8 mouse cellular contexts compared by ENCODE assay signal in genomic region chr6:11925496-11926041, GRCm38 (mm10). TPM values are rescaled to one million over a fixed set of nuclear protein-coding genes. Genes with fewer than 3 reads are reported as not detected.
DNase-seq lines count a peak whose midpoint lies in the region; ATAC-seq lines count a peak whose summit lies in the region.

No protein-coding gene starts in this region.

- H3K27me3 ChIP-seq in embryonic facial prominence, embryonic 14.5 days (replicated peaks; ENCODE audit: control insufficient read depth, insufficient read depth, low read length), result no peaks in the 10 kb centered on the region
- H3K27me3 ChIP-seq in kidney, embryonic 14.5 days (ENCODE audit: control insufficient read depth, insufficient read depth, low read length), result no peaks in the 10 kb centered on the region
- no peaks in the 10 kb centered on the region for H3K27me3 ChIP-seq in limb, embryonic 15.5 days
- no peaks in the 10 kb centered on the region for H3K27me3 ChIP-seq in splenic B cell, adult 2 months (ENCODE audit: control insufficient read depth, insufficient read depth, low read length, poor library complexity, severe bottlenecking)

- H3K4me1 ChIP-seq in embryonic facial prominence, embryonic 14.5 days (ENCODE audit: control insufficient read depth, insufficient read depth, low read length), result peaks cover 14% of the 10 kb centered on the region
- peaks cover 12% of the 10 kb centered on the region for H3K4me1 ChIP-seq in kidney, embryonic 14.5 days (ENCODE audit: control insufficient read depth, insufficient read depth, low read length)
- H3K4me1 ChIP-seq in limb, embryonic 15.5 days, result peaks cover 12% of the 10 kb centered on the region

- no peaks in the 10 kb centered on the region for H3K9me3 ChIP-seq in embryonic facial prominence, embryonic 14.5 days (ENCODE audit: control insufficient read depth, low read length)
- no peaks in the 10 kb centered on the region for H3K9me3 ChIP-seq in kidney, embryonic 14.5 days (ENCODE audit: control insufficient read depth, low read length)
- H3K9me3 ChIP-seq in limb, embryonic 15.5 days, result no peaks in the 10 kb centered on the region

- H3K27ac ChIP-seq in embryonic facial prominence, embryonic 14.5 days (replicated peaks; ENCODE audit: low read depth, low read length), result peak overlapping the region; percentile 99
- H3K27ac ChIP-seq in kidney, embryonic 14.5 days (ENCODE audit: low read depth, low read length), result peak overlapping the region; percentile 98
- H3K27ac ChIP-seq in limb, embryonic 15.5 days, result peak overlapping the region; percentile 96

- peak; percentile 96 for ATAC-seq in embryonic facial prominence, embryonic 14.5 days (ENCODE audit: low read depth)
- peak; percentile 94 for ATAC-seq in kidney, embryonic 14.5 days (ENCODE audit: low FRiP score, low TSS enrichment)
- peak; percentile 89 for ATAC-seq in limb, embryonic 15.5 days (ENCODE audit: insufficient number of reproducible peaks, low FRiP score, low TSS enrichment, low read depth)

- H3K4me2 ChIP-seq in embryonic facial prominence, embryonic 14.5 days (ENCODE audit: low read depth, low read length), result peak overlapping the region; percentile 57
- H3K4me2 ChIP-seq in kidney, embryonic 14.5 days (replicated peaks; ENCODE audit: low read depth, low read length), result peak overlapping the region; percentile 70
- peak overlapping the region; percentile 56 for H3K4me2 ChIP-seq in limb, embryonic 15.5 days

- peak; percentile 88 for DNase-seq in 416B (ENCODE audit: low read depth)
- DNase-seq in adrenal gland, postnatal 4 days (ENCODE audit: low spot score in 2 of 2), result peak; percentile 69 to 80
- peak; percentile 95 for DNase-seq in embryonic facial prominence, embryonic 14.5 days (ENCODE audit: low spot score)
- peak; percentile 86 to 89 for DNase-seq in heart, adult 9 months (ENCODE audit: low spot score in 2 of 2)
- peak; percentile 60 to 79 for DNase-seq in monocyte, adult 2 months (ENCODE audit: low read depth in 1 of 2, low spot score in 2 of 2)
- peak; percentile 95 for DNase-seq in splenic B cell, adult 2 months (ENCODE audit: low read depth, low spot score)

- peaks cover 15% of the 10 kb centered on the region; the same call in 1 of the 2 replicates for H3K36me3 ChIP-seq in embryonic facial prominence, embryonic 14.5 days (ENCODE audit: control insufficient read depth, insufficient read depth, low read length)
- peaks cover 17% of the 10 kb centered on the region; the same call in 1 of the 2 replicates for H3K36me3 ChIP-seq in kidney, embryonic 14.5 days (ENCODE audit: control insufficient read depth, insufficient read depth, low read length)
- H3K36me3 ChIP-seq in limb, embryonic 15.5 days, result peaks cover 3% of the 10 kb centered on the region; the same call in 1 of the 2 replicates
- no peaks in the 10 kb centered on the region for H3K36me3 ChIP-seq in splenic B cell, adult 2 months (ENCODE audit: control insufficient read depth, insufficient read depth, low read length, poor library complexity, severe bottlenecking)

- 2% methylated on average over 20 of the region's 20 CpGs for WGBS in embryonic facial prominence, embryonic 14.5 days
- under 1% methylated on average over 20 of the region's 20 CpGs for WGBS in kidney, embryonic 14.5 days
- WGBS in limb, embryonic 15.5 days, result under 1% methylated on average over 20 of the region's 20 CpGs

- H3K4me3 ChIP-seq in embryonic facial prominence, embryonic 14.5 days (ENCODE audit: low read depth, low read length), result peak overlapping the region; percentile 81
- H3K4me3 ChIP-seq in kidney, embryonic 14.5 days (ENCODE audit: low read length), result peak overlapping the region; percentile 74
- peak overlapping the region; percentile 74 for H3K4me3 ChIP-seq in limb, embryonic 15.5 days

- peak overlapping the region; percentile 99 for H3K9ac ChIP-seq in embryonic facial prominence, embryonic 14.5 days (ENCODE audit: low read depth, low read length)
- H3K9ac ChIP-seq in kidney, embryonic 14.5 days (ENCODE audit: low read depth, low read length), result peak overlapping the region; percentile 98
- H3K9ac ChIP-seq in limb, embryonic 15.5 days, result peak overlapping the region; percentile 90

RNA-seq across cellular contexts. Expression of gene Phf14, which starts 18.0 kb away (rescaled TPM):
- total RNA-seq in adrenal gland, postnatal 4 days (2021), result 10 to 100 TPM; 86.9 to 87.2 TPM
- polyA plus RNA-seq in embryonic facial prominence, embryonic 14.5 days (2014; fragmentation: Nextera tagmentation; extraction: Ambion mirVana), result 71.3 and 72.2 TPM in 2 replicates
- polyA plus RNA-seq in kidney, embryonic 14.5 days (2014; fragmentation: Nextera tagmentation; extraction: Ambion mirVana), result 92.6 and 109 TPM in 2 replicates
- polyA plus RNA-seq in limb, embryonic 15.5 days (2015; fragmentation: Nextera tagmentation; extraction: Ambion mirVana), result 56.6 and 65.4 TPM in 2 replicates

RNA-seq across cellular contexts. Expression of gene Ndufa4, which starts 18.3 kb away (rescaled TPM):
- total RNA-seq in adrenal gland, postnatal 4 days (2021), result 100 to 1,000 TPM; 671 to 748 TPM
- 847 and 957 TPM in 2 replicates for polyA plus RNA-seq in embryonic facial prominence, embryonic 14.5 days (2014; fragmentation: Nextera tagmentation; extraction: Ambion mirVana)
- polyA plus RNA-seq in kidney, embryonic 14.5 days (2014; fragmentation: Nextera tagmentation; extraction: Ambion mirVana), result 1,059 and 1,446 TPM in 2 replicates
- polyA plus RNA-seq in limb, embryonic 15.5 days (2015; fragmentation: Nextera tagmentation; extraction: Ambion mirVana), result 667 and 675 TPM in 2 replicates

Comparison
In these comparisons a context has a peak if more than half of its experiments do, and no peak if none do; other contexts are left out.
1. Peak in every context shown above with its lines: DNase-seq, ATAC-seq, H3K4me3 ChIP-seq and H3K27ac ChIP-seq.